ENCODE assay signal across 8 mouse cellular contexts in the genomic region with DNA sequence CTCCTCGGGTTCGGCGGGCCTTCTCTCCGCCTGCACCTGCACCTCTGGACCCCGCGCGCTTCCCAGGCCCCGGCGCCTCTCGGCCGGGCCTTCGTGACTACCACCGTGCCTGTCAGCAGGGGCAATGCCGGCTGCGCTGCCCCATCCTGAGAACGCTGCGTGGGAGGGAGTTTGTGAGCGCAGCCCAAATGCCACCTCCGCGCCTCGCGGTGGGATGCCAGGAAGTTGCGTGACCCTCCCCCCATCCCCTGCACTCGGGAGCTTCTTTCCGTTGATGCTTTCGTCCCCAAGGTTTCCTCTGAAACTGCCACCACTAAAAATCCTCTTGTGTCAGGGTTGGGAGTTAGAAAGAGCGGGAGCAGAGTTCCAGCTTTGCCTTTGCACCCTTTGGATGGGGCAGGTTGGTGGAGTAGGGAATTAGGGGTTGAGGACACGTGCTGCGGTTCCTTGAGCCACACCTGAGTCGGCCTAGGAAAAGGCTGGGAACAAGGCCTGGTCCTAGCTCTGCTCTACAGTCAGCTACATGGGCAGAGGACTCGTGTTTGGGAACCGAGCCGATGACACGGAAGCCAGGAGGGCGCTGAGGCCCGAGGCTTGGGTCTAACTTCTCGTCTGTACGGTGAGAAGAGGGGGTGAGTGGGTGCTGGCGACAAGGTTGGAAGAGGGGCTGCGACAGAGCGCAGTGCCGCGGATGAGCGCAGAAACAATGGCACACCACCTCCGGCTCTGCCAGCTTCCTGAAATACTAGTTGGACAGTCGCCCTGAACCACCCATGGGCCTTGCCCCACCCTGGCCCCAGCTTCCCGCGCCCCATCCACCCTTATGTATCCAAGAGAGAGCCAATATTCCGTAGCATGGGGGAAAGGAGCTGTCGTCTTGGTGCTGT. TPM values are rescaled to one million over a fixed set of nuclear protein-coding genes. Genes with fewer than 3 reads are reported as not detected.
A peak's percentile ranks its signal among the peaks of the same experiment; 100 is the strongest.
DNase-seq lines count a peak whose midpoint lies in the region; ATAC-seq lines count a peak whose summit lies in the region.

No protein-coding gene starts in this region.

- intact Hi-C loops in gastrocnemius, postnatal 36 days (cut with DNase I): loop anchor here (1.0 to 2.0 kb wide), 2 partner anchors 454 to 832 kb away; no protein-coding TSS in a partner anchor

- ATAC-seq in intestine, embryonic 16.5 days: peak; percentile 46
- ATAC-seq in erythroblast, adult 5-6 weeks (replicated peaks; ENCODE audit: low FRiP score, poor library complexity, severe bottlenecking): no peak

- no peak overlapping the region for H3K27ac ChIP-seq in intestine, embryonic 16.5 days (ENCODE audit: low read length)

- H3K9me3 ChIP-seq in intestine, embryonic 16.5 days (ENCODE audit: control insufficient read depth, low read length): no peaks in the 10 kb centered on the region

- peak overlapping the region; percentile 45 for H3K4me3 ChIP-seq in intestine, embryonic 16.5 days (ENCODE audit: low read length)

- no peaks in the 10 kb centered on the region for H3K36me3 ChIP-seq in intestine, embryonic 16.5 days (ENCODE audit: control insufficient read depth, insufficient read depth, low read length)

- 2% methylated on average over 49 of the region's 50 CpGs for WGBS in intestine, embryonic 16.5 days

- no peak overlapping the region for H3K9ac ChIP-seq in intestine, embryonic 16.5 days (ENCODE audit: low read depth, low read length)

- peak; percentile 13 for DNase-seq in kidney, postnatal 10 days
- DNase-seq in kidney, postnatal 25 days: no peak
- peak; percentile 67 for DNase-seq in embryo, embryonic 9.5 days (ENCODE audit: extremely low spot score)
- DNase-seq in neural tube, embryonic 10.5 days (ENCODE audit: extremely low spot score, low spot score): peak; percentile 72
- DNase-seq in kidney, adult 11 months: no peak
- no peak for DNase-seq in gastrocnemius, postnatal 36 days

- peaks cover 71% of the 10 kb centered on the region for H3K27me3 ChIP-seq in intestine, embryonic 16.5 days (replicated peaks; ENCODE audit: control insufficient read depth, insufficient read depth, low read length)

- peak overlapping the region; percentile 71 for H3K4me2 ChIP-seq in intestine, embryonic 16.5 days (ENCODE audit: low read depth, low read length)

- peaks cover 22% of the 10 kb centered on the region for H3K4me1 ChIP-seq in intestine, embryonic 16.5 days (ENCODE audit: control insufficient read depth, insufficient read depth, low read length)

RNA-seq across cellular contexts. Expression of gene Sox2, which starts 1.1 kb away (rescaled TPM):
- polyA plus RNA-seq in intestine, embryonic 16.5 days (2015; fragmentation: Nextera tagmentation; extraction: Ambion mirVana): 0.12 and 0.24 TPM in 2 replicates
- not detected in 2 replicates for total RNA-seq in erythroblast, adult 5-6 weeks (2015; ENCODE audit: low replicate concordance)
- not detected in 2 replicates for total RNA-seq in erythroblast, adult 5-6 weeks (2017; ENCODE audit: low replicate concordance)
- not detected for total RNA-seq in gastrocnemius, postnatal 36 days (2021)

Comparison
In these comparisons a context has a peak if more than half of its experiments do, and no peak if none do; other contexts are left out.
1. DNase-seq: peak in kidney, postnatal 10 days (single experiment), embryo, embryonic 9.5 days (single experiment) and neural tube, embryonic 10.5 days (single experiment); none in kidney, postnatal 25 days (0 of 2), kidney, adult 11 months (single experiment) and gastrocnemius, postnatal 36 days (0 of 2).